Mouse (Mus musculus): ENCODE data around the gene Slc7a7.

GRCm38 (mm10) chr14:54396685-54397084 is 20.9 kb downstream of the Slc7a7 start:
- TF ChIP-seq CTCF (IDR thresholded peaks at IDR 0.05; ENCODE audit: control insufficient read depth, insufficient read depth, insufficient read length) (no peak), MYOG (IDR thresholded peaks at IDR 0.05; ENCODE audit: control insufficient read depth, extremely low read depth, insufficient read length) (no peak), USF1 (IDR thresholded peaks at IDR 0.05; ENCODE audit: low read depth) (no peak), MAX (IDR thresholded peaks at IDR 0.05) (no peak), CEBPB (IDR thresholded peaks at IDR 0.05; ENCODE audit: low read depth) (no peak), MYOD1 (IDR thresholded peaks at IDR 0.05; ENCODE audit: control insufficient read depth, insufficient read length, low read depth) (no peak)
